11 mouse cellular contexts compared by ENCODE assay signal in genomic region chr8:82384458-82385234, GRCm38 (mm10). TPM values are rescaled to one million over a fixed set of nuclear protein-coding genes. Genes with fewer than 3 reads are reported as not detected.
A peak's percentile ranks its signal among the peaks of the same experiment; 100 is the strongest.
DNase-seq lines count a peak whose midpoint lies in the region; ATAC-seq and TF ChIP-seq lines count a peak whose summit lies in the region.
"Had no signal": no experiment of that assay in that cellular context is flagged by ENCODE, and none has a peak within 500 bp of the region (broad histone marks: within the 10 kb centered on the region; RNA-seq: fewer than 3 reads in every experiment).

No protein-coding gene starts in this region.

- TF ChIP-seq EP300 in MEL (IDR thresholded peaks at IDR 0.05; ENCODE audit: low read depth in 1 of 2, low read length in 2 of 2) = peak; percentile 49 to 63; a peak in 3 of 4 replicates

- WGBS in heart, embryonic 13.5 days = 11% methylated on average over 11 of the region's 11 CpGs
- WGBS in forebrain, embryonic 14.5 days = 42% methylated on average over 11 of the region's 11 CpGs

- H3K4me1 ChIP-seq in heart, embryonic 13.5 days = peaks cover 61% of the 10 kb centered on the region
- H3K4me1 ChIP-seq in MEL (ENCODE audit: control insufficient read depth in 1 of 2, insufficient read depth in 2 of 2, low read length in 2 of 2) = peaks cover 23 to 39% of the 10 kb centered on the region in 2 experiments
- H3K4me1 ChIP-seq in forebrain, embryonic 14.5 days (ENCODE audit: control insufficient read depth, insufficient read depth, low read length) = no peaks in the 10 kb centered on the region

- TF ChIP-seq RAD21 in MEL (IDR thresholded peaks at IDR 0.05; ENCODE audit: low read depth, low read length) = no peak

- no peak for ATAC-seq in heart, embryonic 13.5 days (ENCODE audit: extremely low read depth, insufficient number of reproducible peaks, low FRiP score, low TSS enrichment)
- ATAC-seq in forebrain, embryonic 14.5 days = peak; percentile 91
- ATAC-seq in megakaryocyte, adult 5-6 weeks (ENCODE audit: poor library complexity, severe bottlenecking) = peak; percentile 30
- ATAC-seq: liver, postnatal 0 days had no signal

- no peak for TF ChIP-seq POLR2A in MEL (IDR thresholded peaks at IDR 0.05; ENCODE audit: control insufficient read depth in 1 of 2, insufficient read depth in 1 of 2, low read depth in 1 of 2, low read length in 2 of 2, poor library complexity in 1 of 2)

- no peak overlapping the region for H3K9ac ChIP-seq in heart, embryonic 13.5 days
- no peak overlapping the region for H3K9ac ChIP-seq in MEL (ENCODE audit: control insufficient read depth, low read depth, low read length, poor library complexity, severe bottlenecking)
- no peak overlapping the region for H3K9ac ChIP-seq in forebrain, embryonic 14.5 days (ENCODE audit: low read length)
- H3K9ac ChIP-seq: liver, postnatal 0 days had no signal

- peak overlapping the region; percentile 35 for H3K4me2 ChIP-seq in heart, embryonic 13.5 days
- no peak overlapping the region for H3K4me2 ChIP-seq in forebrain, embryonic 14.5 days (ENCODE audit: low read length)

- TF ChIP-seq CTCF in MEL (IDR thresholded peaks at IDR 0.05 in 2 of 3, conservative IDR thresholded peaks at IDR 0.05 in 1 of 3; ENCODE audit: control insufficient read depth in 1 of 3, insufficient read depth in 1 of 3, low read depth in 2 of 3, low read length in 3 of 3, poor library complexity in 1 of 3, severe bottlenecking in 1 of 3) = no peak

- no peak overlapping the region for H3K4me3 ChIP-seq in heart, embryonic 13.5 days
- H3K4me3 ChIP-seq in MEL (ENCODE audit: control insufficient read depth in 1 of 2, insufficient read depth in 1 of 2, low read depth in 2 of 2, low read length in 2 of 2) = no peak overlapping the region
- no peak overlapping the region for H3K4me3 ChIP-seq in forebrain, embryonic 14.5 days (ENCODE audit: low read depth, low read length)

- no peaks in the 10 kb centered on the region for H3K79me2 ChIP-seq in MEL (ENCODE audit: control insufficient read depth, insufficient read depth, low read length, poor library complexity)

- DNase-seq in heart, adult 9 months (ENCODE audit: low spot score in 2 of 2) = no peak
- peak; percentile 67 for DNase-seq in MEL (ENCODE audit: low read depth, low spot score)
- peak; percentile 78 for DNase-seq in forebrain, embryonic 14.5 days (ENCODE audit: low spot score)
- DNase-seq in kidney, postnatal 36 days = no peak
- DNase-seq in gastrocnemius, postnatal 10 days = no peak
- no peak for DNase-seq in spleen, postnatal 4 days (ENCODE audit: low spot score in 2 of 2)
- DNase-seq: kidney, postnatal 25 days; liver, postnatal 0 days; right cerebral cortex, adult 18-20 months had no signal

- 0 out of 2 replicates have a peak overlapping the region, but pooled peaks have one; percentile 21 for H3K27ac ChIP-seq in heart, embryonic 13.5 days (replicated peaks)
- 0 out of 2 replicates have a peak overlapping the region, but pooled peaks have one; percentile 13 for H3K27ac ChIP-seq in MEL (ENCODE audit: control insufficient read depth, low read depth, low read length)
- no peak overlapping the region for H3K27ac ChIP-seq in forebrain, embryonic 14.5 days (ENCODE audit: low read depth, low read length)

- no peaks in the 10 kb centered on the region for H3K36me3 ChIP-seq in heart, embryonic 13.5 days
- peaks cover 0 to 40% of the 10 kb centered on the region in 2 experiments; a peak in 2 of 4 replicates for H3K36me3 ChIP-seq in MEL (ENCODE audit: control insufficient read depth in 1 of 2, insufficient read depth in 2 of 2, low read length in 2 of 2)
- no peaks in the 10 kb centered on the region for H3K36me3 ChIP-seq in forebrain, embryonic 14.5 days (ENCODE audit: control insufficient read depth, insufficient read depth, low read length)

- no peaks in the 10 kb centered on the region for H3K27me3 ChIP-seq in heart, embryonic 13.5 days (replicated peaks)
- no peaks in the 10 kb centered on the region for H3K27me3 ChIP-seq in MEL (ENCODE audit: control insufficient read depth in 1 of 2, insufficient read depth in 2 of 2, low read length in 2 of 2)
- H3K27me3 ChIP-seq in forebrain, embryonic 14.5 days (replicated peaks; ENCODE audit: control insufficient read depth, insufficient read depth, low read length) = no peaks in the 10 kb centered on the region

- no peaks in the 10 kb centered on the region for H3K9me3 ChIP-seq in heart, embryonic 13.5 days
- no peaks in the 10 kb centered on the region for H3K9me3 ChIP-seq in MEL (replicated peaks; ENCODE audit: insufficient read depth, low read length)
- no peaks in the 10 kb centered on the region for H3K9me3 ChIP-seq in forebrain, embryonic 14.5 days (replicated peaks; ENCODE audit: control insufficient read depth, low read length)

TF ChIP-seq in MEL, 35 proteins besides CTCF, POLR2A, EP300 and RAD21:
- TF ChIP-seq MAFK (IDR thresholded peaks at IDR 0.05; ENCODE audit: borderline replicate concordance, low read depth, low read length) (no peak), BHLHE40 (IDR thresholded peaks at IDR 0.05; ENCODE audit: borderline replicate concordance, low read depth, low read length) (0 out of 2 replicates have a peak, but pooled peaks have one; percentile 16), NRF1 (IDR thresholded peaks at IDR 0.05; ENCODE audit: insufficient read depth, low read depth, low read length, poor library complexity, severe bottlenecking) (no peak), RCOR1 (IDR thresholded peaks at IDR 0.05; ENCODE audit: low read depth, low read length) (peak; percentile 96), GABPA (IDR thresholded peaks at IDR 0.05; ENCODE audit: low read depth, low read length) (no peak), ETS1 (IDR thresholded peaks at IDR 0.05; ENCODE audit: low read depth, low read length) (peak; percentile 94), GATA1 (IDR thresholded peaks at IDR 0.05; ENCODE audit: low read depth, low read length) (peak; percentile 73), SIN3A (IDR thresholded peaks at IDR 0.05; ENCODE audit: low read length) (peak; percentile 45; the same call in 1 of the 2 replicates), TCF12 (IDR thresholded peaks at IDR 0.05; ENCODE audit: low read depth, low read length) (peak; percentile 50)
TF ChIP-seq in MEL: peak in this region for 6.

RNA-seq across cellular contexts. Expression of gene Il15, which starts 18.4 kb away (rescaled TPM):
- 20.5 and 22.8 TPM in 2 replicates for polyA plus RNA-seq in heart, embryonic 13.5 days (2015; fragmentation: Nextera tagmentation; extraction: Ambion mirVana)
- total RNA-seq in MEL (2012; rRNA removed) = not detected in 2 replicates
- polyA plus RNA-seq in MEL (2012; ENCODE audit: insufficient read depth in 1 of 2, insufficient read length in 2 of 2, low read depth in 1 of 2, low replicate concordance in 2 of 2, missing spikeins in 1 of 2) = not detected
- polyA plus RNA-seq in forebrain, embryonic 14.5 days (2014; fragmentation: Nextera tagmentation; extraction: Ambion mirVana) = 1.1 and 1.4 TPM in 2 replicates
- 40.8 and 54.4 TPM in 2 replicates for total RNA-seq in megakaryocyte, adult 5-6 weeks (2015)
- 28.6 and 40.5 TPM in 2 replicates for total RNA-seq in megakaryocyte, adult 5-6 weeks (2017)
- total RNA-seq in gastrocnemius, postnatal 10 days (2021) = 1 to 10 TPM; 3.4 to 3.6 TPM

Comparison
In these comparisons a context has a peak if more than half of its experiments do, and no peak if none do; other contexts are left out.
1. DNase-seq: peak in MEL (single experiment) and forebrain, embryonic 14.5 days (single experiment); none in heart, adult 9 months (0 of 2), kidney, postnatal 36 days (0 of 2), gastrocnemius, postnatal 10 days (single experiment) and spleen, postnatal 4 days (0 of 2).
2. RNA of gene Il15, which starts 18.4 kb away (total RNA-seq): 28.6 to 54.4 TPM in megakaryocyte, adult 5-6 weeks; 3.4 to 3.6 TPM in gastrocnemius, postnatal 10 days and not detected in MEL; every median in the first group is over 4 times any median in the second.